Mouse (Mus musculus) mature B cell (primary cell): ENCODE measurements around the gene Rnf220.

Source experiments
- in situ Hi-C: fragments of 300-500 bp; cut with MboI; formaldehyde crosslinking; loops from 2 replicates; pipeline ENCODE4 v1.14.3; 2019

Rnf220 gene

GRCm38 (mm10) chr4:117489975-117490374 lies 6.9 kb downstream of the Rnf220 start:
- in situ Hi-C loops: no loop called here

- in situ Hi-C loops: no loop called here
Observed at GRCm38 (mm10) chr4:117489566-117489965, 7.3 kb downstream of the Rnf220 start.

GRCm38 (mm10) chr4:117487471-117487870 lies 9.4 kb downstream of the Rnf220 start:
- in situ Hi-C loops: no loop called here

GRCm38 (mm10) chr4:117486188-117486587 lies 10.7 kb downstream of the Rnf220 start:
- in situ Hi-C loops: no loop called here

GRCm38 (mm10) chr4:117485045-117485780 lies 11.6 kb downstream of the Rnf220 start:
- in situ Hi-C loops: no loop called here

- in situ Hi-C loops: no loop called here
Observed at GRCm38 (mm10) chr4:117484256-117485044, 12.4 kb downstream of the Rnf220 start.

- in situ Hi-C loops: no loop called here
Observed at GRCm38 (mm10) chr4:117483931-117484255, 13.0 kb downstream of the Rnf220 start.

GRCm38 (mm10) chr4:117482103-117482502 lies 14.7 kb downstream of the Rnf220 start:
- in situ Hi-C loops: no loop called here

- in situ Hi-C loops: no loop called here
Observed at GRCm38 (mm10) chr4:117480611-117481445, 16.0 kb downstream of the Rnf220 start.

- in situ Hi-C loops: no loop called here
Observed at GRCm38 (mm10) chr4:117479951-117480350, 16.9 kb downstream of the Rnf220 start.

- in situ Hi-C loops: no loop called here
Observed at GRCm38 (mm10) chr4:117478101-117478673, 18.7 kb downstream of the Rnf220 start.

GRCm38 (mm10) chr4:117477401-117477800 lies 19.5 kb downstream of the Rnf220 start:
- in situ Hi-C loops: no loop called here

GRCm38 (mm10) chr4:117476777-117477176 lies 20.1 kb downstream of the Rnf220 start:
- in situ Hi-C loops: no loop called here

- in situ Hi-C loops: no loop called here
Observed at GRCm38 (mm10) chr4:117476355-117476754, 20.5 kb downstream of the Rnf220 start.

- in situ Hi-C loops: no loop called here
Observed at GRCm38 (mm10) chr4:117473985-117474354, 22.9 kb downstream of the Rnf220 start.

- in situ Hi-C loops: no loop called here
Observed at GRCm38 (mm10) chr4:117473291-117473984, 23.4 kb downstream of the Rnf220 start.

GRCm38 (mm10) chr4:117469471-117469870 lies 27.4 kb downstream of the Rnf220 start:
- in situ Hi-C loops: no loop called here

GRCm38 (mm10) chr4:117467936-117468335 lies 28.9 kb downstream of the Rnf220 start:
- in situ Hi-C loops: no loop called here

GRCm38 (mm10) chr4:117449151-117449550 lies 47.7 kb downstream of the Rnf220 start:
- in situ Hi-C loops: no loop called here

- in situ Hi-C loops: no loop called here
Observed at GRCm38 (mm10) chr4:117447926-117448325, 48.9 kb downstream of the Rnf220 start.

GRCm38 (mm10) chr4:117445516-117446207 lies 51.2 kb downstream of the Rnf220 start:
- in situ Hi-C loops: no loop called here
